Mouse (Mus musculus): Measurements from ENCODE around the gene Ndufs8.

DNA sequence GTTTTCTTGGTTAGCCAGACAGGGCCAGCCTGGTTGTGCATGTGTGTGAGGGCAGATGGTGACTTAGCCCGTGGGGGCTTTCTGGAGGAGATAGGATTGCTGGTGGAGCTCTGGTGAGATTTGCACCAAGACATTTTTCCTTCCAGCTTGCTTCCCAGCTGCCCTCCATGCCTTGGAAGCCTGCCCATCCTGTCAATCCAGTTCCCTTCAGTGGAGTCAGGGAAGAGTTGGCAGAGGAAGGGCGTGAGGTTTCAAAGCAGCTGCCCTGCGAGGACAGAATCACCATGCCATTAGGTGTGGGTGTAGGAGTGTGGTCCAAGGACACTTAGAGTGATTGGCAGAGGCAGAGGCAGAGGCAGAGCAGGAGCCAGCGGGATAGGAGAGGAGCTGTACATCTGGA lies 45.9 kb upstream of the Ndufs8 start, which contains the start of gene Aldh3b3:
- no peak for TF ChIP-seq GATA1 (IDR thresholded peaks at IDR 0.05; ENCODE audit: low read length)
- TF ChIP-seq TAL1 (IDR thresholded peaks at IDR 0.05; ENCODE audit: low read length) = no peak

Measured in erythroblast, embryonic 14.5 days (primary cell).